Mouse (Mus musculus) CD4-positive naive resting alpha-beta T cell, adult 57 days (primary cell): ENCODE measurements around the gene Stxbp1. TPM values are rescaled to one million over a fixed set of nuclear protein-coding genes. Genes with fewer than 3 reads are reported as not detected.

Experiments used
- total RNA-seq: library from RNA; stranded (reverse); gene quantifications from one replicate; pipeline ENCODE4 v1.2.4, GENCODE M21; 2023

Stxbp1 gene
- 1.8 TPM for total RNA-seq

DNA sequence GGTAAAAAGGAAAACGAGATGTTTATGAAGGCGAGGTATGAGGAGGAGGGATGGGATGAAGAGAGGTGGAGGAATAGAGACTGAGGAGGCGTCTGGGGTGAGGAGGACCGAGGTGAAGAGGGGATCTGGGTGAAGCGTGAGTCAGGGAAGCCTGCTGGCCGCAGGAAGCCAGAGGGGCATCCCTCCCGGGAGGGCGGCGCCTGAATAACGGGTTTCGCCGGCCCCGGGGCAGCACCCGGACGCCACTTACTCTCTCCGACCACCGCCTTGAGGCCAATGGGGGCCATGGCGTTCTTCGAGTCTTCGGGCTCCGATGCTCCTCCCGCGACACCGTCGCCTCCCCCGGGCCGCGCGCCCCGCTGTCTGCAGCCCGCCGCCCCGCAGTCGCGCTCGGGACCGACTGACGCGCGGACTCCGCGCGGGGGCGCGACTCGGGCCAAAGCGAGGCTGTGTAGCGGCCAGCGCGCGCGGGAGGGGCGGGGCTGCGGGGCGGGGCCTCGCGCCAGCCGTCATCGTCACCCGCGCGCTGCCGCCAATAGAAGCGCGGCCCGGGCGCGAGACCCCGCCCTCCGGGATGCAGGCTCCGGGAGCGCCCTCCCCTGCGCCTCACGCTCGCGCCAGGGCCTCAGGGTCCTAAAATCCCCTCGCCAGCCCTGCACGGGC is at the start of gene Stxbp1:
Stxbp1 (minus strand) TSS at position 441 of the 663 bp plus-strand sequence.

DNA sequence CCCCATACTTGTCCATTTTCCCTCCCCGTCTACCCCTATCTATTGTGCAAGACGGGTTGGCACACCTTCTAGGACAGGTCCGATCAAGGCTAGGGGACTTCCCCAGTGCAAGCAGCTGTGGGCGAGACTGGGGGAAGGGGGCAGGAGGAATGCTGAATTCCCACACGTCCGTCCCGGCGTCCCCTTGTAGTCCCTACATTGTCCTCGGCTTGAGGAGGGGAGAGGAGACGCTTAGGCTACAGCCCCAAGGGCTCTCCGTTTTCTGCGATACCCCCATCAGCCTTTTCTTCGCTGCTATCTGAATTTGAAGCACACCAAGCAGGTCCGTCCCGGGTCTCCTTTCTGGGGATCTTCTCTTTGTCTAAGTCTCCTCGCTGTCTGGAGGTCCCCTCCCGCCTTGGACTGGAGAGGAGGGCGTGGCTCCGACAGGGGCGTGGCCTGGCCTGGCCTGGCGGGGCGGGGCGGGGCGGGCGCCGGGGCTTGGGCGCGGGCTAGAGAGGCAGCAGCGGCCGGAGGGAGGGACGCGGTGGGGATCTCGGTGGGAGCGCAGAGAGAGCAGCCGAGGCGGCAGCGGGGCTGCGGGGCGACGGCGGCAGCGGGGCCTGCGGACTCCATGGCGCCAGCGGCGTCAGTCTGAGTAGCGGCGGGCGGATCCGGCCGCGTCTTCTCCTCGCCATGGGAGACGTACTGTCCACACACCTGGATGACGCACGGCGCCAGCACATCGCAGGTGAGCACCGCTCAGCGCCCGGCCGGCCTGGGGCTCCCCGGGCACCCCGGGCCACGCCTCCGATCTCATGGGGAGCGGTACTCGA is 28.8 kb upstream of the Stxbp1 start, which contains the start of gene Fam129b:
Fam129b (plus strand) TSS at position 440 of the 815 bp plus-strand sequence.

DNA sequence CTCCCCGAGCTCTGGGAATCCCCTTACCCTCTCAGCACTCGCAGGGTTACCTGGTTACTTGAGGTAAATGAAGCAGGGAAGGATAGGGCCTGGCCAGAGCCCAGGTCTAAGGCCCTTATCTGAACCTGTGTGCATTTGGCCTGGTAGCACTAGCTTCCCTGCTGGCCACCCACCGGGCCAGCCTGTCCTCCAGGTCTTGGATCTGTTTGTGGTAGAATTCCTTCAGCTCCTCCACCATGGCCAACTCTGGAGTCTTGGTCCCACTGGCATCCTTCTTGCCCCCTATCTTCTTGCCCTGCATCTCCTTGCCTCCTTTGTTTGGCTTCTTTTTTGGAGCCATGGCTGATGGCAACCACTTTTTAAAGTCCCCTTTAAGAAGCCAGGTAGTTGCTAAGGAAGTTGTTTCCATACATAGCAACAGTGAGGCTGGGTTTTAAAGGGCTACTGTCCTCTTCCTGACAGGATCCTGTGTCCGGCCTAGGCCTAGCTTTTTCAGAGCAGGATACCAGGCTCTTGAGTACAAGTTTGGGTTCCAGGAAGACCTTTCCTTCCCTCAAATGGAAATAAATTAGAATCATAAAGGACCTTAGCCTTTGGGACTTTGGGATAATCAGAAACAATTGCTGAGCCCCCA is 62.9 kb downstream of the Stxbp1 start, which contains the start of gene Cfap157:
Cfap157 (minus strand) TSS at position 381 of the 634 bp plus-strand sequence.

DNA sequence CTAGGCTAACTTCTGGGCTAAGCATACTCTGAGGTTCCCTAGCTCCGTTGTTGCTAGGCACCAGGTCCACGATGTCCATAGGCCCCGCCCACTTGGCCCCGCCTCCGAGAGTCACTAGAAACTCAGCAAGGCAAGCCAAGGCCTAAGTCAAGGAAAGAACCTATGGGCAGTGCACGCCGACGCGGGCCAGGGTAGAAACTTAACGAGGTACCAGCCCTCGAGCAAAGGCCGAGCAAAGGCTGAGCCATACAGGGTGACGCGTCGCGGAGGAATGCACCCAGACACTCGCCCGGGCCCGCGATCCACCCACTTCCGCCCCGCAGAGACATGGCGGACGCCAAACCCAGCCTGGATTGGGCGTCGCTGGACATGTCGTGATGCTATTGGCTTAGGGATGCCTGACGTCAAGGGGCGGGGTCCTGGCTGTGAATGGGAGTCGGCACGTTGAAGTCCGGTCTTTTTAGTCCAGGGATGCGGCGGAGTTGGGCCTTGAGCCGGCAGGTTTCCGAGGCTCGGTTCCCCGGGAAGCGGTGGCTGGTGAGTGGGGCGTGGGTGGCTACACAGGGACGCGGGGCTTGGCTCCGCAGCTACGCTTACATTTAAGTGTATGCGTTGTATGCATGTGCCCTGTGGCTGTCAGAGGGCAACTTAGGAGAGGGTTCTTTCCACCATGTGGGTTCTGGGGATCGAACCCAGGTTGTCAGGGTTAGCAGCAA is 71.5 kb downstream of the Stxbp1 start, which contains the start of the genes Ttc16 and Ptrh1:
Ttc16 (minus strand) TSS at position 275 of the 716 bp plus-strand sequence.
Ptrh1 (plus strand) TSS at position 428 of the 716 bp plus-strand sequence.

DNA sequence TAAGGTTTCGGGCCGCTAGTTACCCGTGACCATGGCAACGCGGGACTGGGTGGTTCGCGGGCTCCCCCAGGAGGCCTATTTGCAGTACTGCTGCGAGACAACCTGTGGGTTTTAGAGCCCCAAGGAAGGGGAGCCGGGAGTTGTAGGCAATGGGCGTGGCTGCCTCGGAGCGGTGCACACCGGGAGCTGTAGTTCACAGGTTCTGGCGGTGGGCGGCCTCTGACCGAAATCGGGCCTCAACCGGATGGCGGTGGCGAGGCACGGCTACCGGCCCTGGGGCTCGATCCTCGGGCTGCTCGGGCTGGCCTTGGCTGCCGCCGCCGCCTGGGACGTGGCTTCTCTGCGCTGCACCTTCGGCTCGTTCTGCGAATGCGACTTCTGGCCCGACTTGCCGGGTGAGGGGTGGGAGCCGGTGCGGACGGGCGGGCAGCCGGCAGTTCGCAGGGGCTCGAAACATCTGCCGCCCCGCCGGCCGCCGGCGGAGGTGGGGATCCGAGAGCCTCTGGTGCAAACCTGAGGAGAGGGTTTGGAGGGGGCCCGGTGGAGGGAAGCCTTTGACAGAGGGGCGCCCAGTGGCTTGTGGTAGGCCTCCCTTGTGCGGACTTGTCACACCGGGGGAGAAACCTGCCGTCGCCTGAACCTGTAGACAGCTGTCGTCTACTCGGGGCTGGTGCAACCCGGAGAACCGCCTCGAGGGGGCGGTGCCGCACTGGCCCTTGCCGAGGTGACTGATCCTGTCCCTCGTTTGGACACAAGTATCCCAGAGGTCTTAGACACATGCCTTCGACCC is 89.8 kb downstream of the Stxbp1 start, which contains the start of gene Tor2a:
Tor2a (plus strand) TSS at position 179 of the 790 bp plus-strand sequence.

DNA sequence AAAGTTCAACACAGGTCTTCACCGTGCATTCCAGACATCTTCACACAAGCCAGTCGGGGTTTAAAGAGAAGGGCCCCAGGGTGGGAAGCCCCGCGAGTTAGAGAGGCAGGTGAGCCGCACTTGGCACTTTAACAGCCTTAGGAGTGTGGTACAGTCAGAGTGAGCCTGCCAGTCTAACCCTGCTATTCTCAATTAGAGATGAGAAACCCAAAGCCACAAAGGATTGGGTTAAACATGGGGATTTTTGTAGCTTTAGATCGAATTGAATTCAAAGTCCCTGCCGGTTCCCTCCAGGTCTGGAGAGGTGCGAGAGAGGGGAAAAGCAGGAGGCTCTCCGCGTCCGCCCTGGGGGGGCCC is 106.2 kb downstream of the Stxbp1 start, which contains the start of gene 6330409D20Rik:
6330409D20Rik (minus strand) TSS at position 101 of the 357 bp plus-strand sequence.

Other genes starting within 250 kb of the Stxbp1 start
- gene St6galnac6, start 247.5 kb downstream of the Stxbp1 start, total RNA-seq: 2.2 TPM
- 0.77 TPM for gene Ak1, start 225.5 kb downstream of the Stxbp1 start, total RNA-seq
- gene Eng, start 200.7 kb downstream of the Stxbp1 start, total RNA-seq: 5.6 TPM
- 42.6 TPM for gene Fpgs, start 143.1 kb downstream of the Stxbp1 start, total RNA-seq
- gene Cdk9, start 134.2 kb downstream of the Stxbp1 start, total RNA-seq: 109 TPM
- 104 TPM for gene Sh2d3c, start 126.2 kb downstream of the Stxbp1 start, total RNA-seq
- not detected for gene 6330409D20Rik, start 106.2 kb downstream of the Stxbp1 start, total RNA-seq
- gene Tor2a, start 90.0 kb downstream of the Stxbp1 start, total RNA-seq: 30.4 TPM
- gene Ttc16, start 71.6 kb downstream of the Stxbp1 start, total RNA-seq: not detected
- gene Ptrh1, start 71.5 kb downstream of the Stxbp1 start, total RNA-seq: 8.0 TPM
- not detected for gene Cfap157, start 62.8 kb downstream of the Stxbp1 start, total RNA-seq
- 0.65 TPM for gene Fam129b, start 28.9 kb upstream of the Stxbp1 start, total RNA-seq
- gene Rpl12, start 114.3 kb upstream of the Stxbp1 start, total RNA-seq: 1,346 TPM
- gene Lrsam1, start 114.4 kb upstream of the Stxbp1 start, total RNA-seq: 9.1 TPM
- 4.1 TPM for gene Slc2a8, start 134.8 kb upstream of the Stxbp1 start, total RNA-seq